Mouse (Mus musculus) intestine, embryonic 14.5 days (tissue): ENCODE measurements around the gene 1700047I17Rik2. TPM values are rescaled to one million over a fixed set of nuclear protein-coding genes. Genes with fewer than 3 reads are reported as not detected.
"Not testable (repeated sequence)": the region's sequence is repeated elsewhere in the genome, so short reads cannot be mapped to it uniquely, and the experiment has no call there.

Source experiments
- ATAC-seq: fragments of 200-750 bp; cut with Nextera tagmentation; replicated peaks from 2 replicates; pipeline ENCODE4 v1.8.0; 2017; ENCODE audit warnings: low read depth, moderate number of reproducible peaks, moderate TSS enrichment, moderate library complexity; ENCODE audit not compliant: low FRiP score, low TSS enrichment
- DNase-seq: peaks from one replicate; pipeline ENCODE4 v3.0.0-alpha.2; 2018; ENCODE audit warnings: low spot score
- H3K27ac ChIP-seq: fragments of 300-500 bp; sonication (generic); 2 replicates; pipeline ENCODE4 v1.5.1; 2014; ENCODE audit warnings: low read depth, mild to moderate bottlenecking, control low read depth
- H3K27me3 ChIP-seq: fragments of 300-500 bp; sonication (generic); replicated peaks from 2 replicates; pipeline ENCODE4 v1.6.1; 2014; ENCODE audit warnings: low read length, control low read depth; ENCODE audit not compliant: control insufficient read depth, insufficient read depth
- H3K36me3 ChIP-seq: fragments of 300-500 bp; sonication (generic); 2 replicates; pipeline ENCODE4 v1.6.1; 2014; ENCODE audit warnings: low read length, control low read depth; ENCODE audit not compliant: control insufficient read depth, insufficient read depth
- H3K4me1 ChIP-seq: fragments of 300-500 bp; sonication (generic); replicated peaks from 2 replicates; pipeline ENCODE4 v1.6.1; 2014; ENCODE audit warnings: low read length, control low read depth, mixed read lengths; ENCODE audit not compliant: control insufficient read depth, insufficient read depth
- H3K4me2 ChIP-seq: fragments of 300-500 bp; sonication (generic); 2 replicates; pipeline ENCODE4 v1.6.1; 2014; ENCODE audit warnings: low read length
- H3K4me3 ChIP-seq: fragments of 300-500 bp; sonication (generic); 2 replicates; pipeline ENCODE4 v1.5.1; 2014; ENCODE audit warnings: low read depth, low read length, control low read depth, mixed read lengths
- H3K9ac ChIP-seq: fragments of 300-500 bp; sonication (generic); 2 replicates; pipeline ENCODE4 v1.6.1; 2014; ENCODE audit warnings: mild to moderate bottlenecking, low read length
- H3K9me3 ChIP-seq: fragments of 300-500 bp; sonication (generic); 2 replicates; pipeline ENCODE4 v1.6.1; 2016; ENCODE audit warnings: low read length, control low read depth; ENCODE audit not compliant: control insufficient read depth
- WGBS: fragments of 180-500 bp; shearing (Covaris S2); extraction: QIAGEN DNeasy Blood & Tissue Kit; methylation state at CpG from one replicate; pipeline ENCODE4 v1.1.7; 2014; 5-methylcytosine and 5-hydroxymethylcytosine counted together
- polyA plus RNA-seq: library from polyadenylated mRNA; unstranded; fragments of >200 nt; fragmentation: Nextera tagmentation; extraction: Ambion mirVana; gene quantifications from 2 replicates; pipeline ENCODE4 v1.2.1, GENCODE M21; 2014

1700047I17Rik2 gene
- polyA plus RNA-seq, 1 experiment from 2014 or later: not detected

GRCm38 (mm10) chr12:55229626-55230519 lies 30.5 kb downstream of the 1700047I17Rik2 start, which contains the start of gene Srp54c:
Srp54c (plus strand) TSS chr12:55230168.
- not testable (repeated sequence) for H3K36me3 ChIP-seq, H3K4me2 ChIP-seq, DNase-seq, H3K9ac ChIP-seq, H3K9me3 ChIP-seq, H3K27ac ChIP-seq, H3K27me3 ChIP-seq, H3K4me1 ChIP-seq
- WGBS: no CpG with 5 or more reads among the region's 57 CpGs
- peak within 1 kb of the TSS; percentile 31 for H3K4me3 ChIP-seq
- ATAC-seq: peak; percentile 98

GRCm38 (mm10) chr12:55230520-55230861 lies 31.1 kb downstream of the 1700047I17Rik2 start:
- H3K4me2 ChIP-seq, DNase-seq, H3K9ac ChIP-seq, H3K4me1 ChIP-seq, H3K36me3 ChIP-seq, H3K9me3 ChIP-seq, H3K27ac ChIP-seq, H3K27me3 ChIP-seq: not testable (repeated sequence)
- 0% methylated on average over 10 of the region's 25 CpGs for WGBS
- H3K4me3 ChIP-seq: peak overlapping the region; percentile 31
- peak; percentile 50; the same call in 1 of the 2 replicates for ATAC-seq

- H3K4me2 ChIP-seq, H3K4me3 ChIP-seq, H3K4me1 ChIP-seq, H3K27ac ChIP-seq, H3K9ac ChIP-seq, H3K27me3 ChIP-seq, H3K36me3 ChIP-seq, H3K9me3 ChIP-seq, DNase-seq, ATAC-seq: not testable (repeated sequence)
- no CpG with 5 or more reads among the region's 8 CpGs for WGBS
These were observed 42.9 kb downstream of the 1700047I17Rik2 start for GRCm38 (mm10) chr12:55242243-55242642.

- DNase-seq, H3K9me3 ChIP-seq, H3K4me3 ChIP-seq, H3K27ac ChIP-seq, H3K4me2 ChIP-seq, H3K4me1 ChIP-seq, H3K27me3 ChIP-seq, H3K9ac ChIP-seq, ATAC-seq: not testable (repeated sequence)
- no CpG with 5 or more reads among the region's 8 CpGs for WGBS
- H3K36me3 ChIP-seq: peaks cover 17% of the 10 kb centered on the region; the same call in 1 of the 2 replicates
These were observed 62.6 kb downstream of the 1700047I17Rik2 start for GRCm38 (mm10) chr12:55261950-55262349.

- H3K27ac ChIP-seq, ATAC-seq, H3K4me3 ChIP-seq, H3K36me3 ChIP-seq, H3K27me3 ChIP-seq, H3K9ac ChIP-seq, H3K4me1 ChIP-seq, H3K9me3 ChIP-seq, DNase-seq, H3K4me2 ChIP-seq: not testable (repeated sequence)
- WGBS: no CpG with 5 or more reads among the region's 5 CpGs
These were observed 64.0 kb downstream of the 1700047I17Rik2 start for GRCm38 (mm10) chr12:55263385-55263784.

Other genes starting within 250 kb of the 1700047I17Rik2 start
- gene Gm20403, start 213.1 kb upstream of the 1700047I17Rik2 start, polyA plus RNA-seq: not detected in 2 replicates
- gene Baz1a, start 185.2 kb upstream of the 1700047I17Rik2 start, polyA plus RNA-seq: 26.5 and 28.9 TPM in 2 replicates
- 29.0 and 33.1 TPM in 2 replicates for gene 2700097O09Rik, start 119.5 kb upstream of the 1700047I17Rik2 start, polyA plus RNA-seq
- 150 and 163 TPM in 2 replicates for gene Srp54a, start 119.3 kb upstream of the 1700047I17Rik2 start, polyA plus RNA-seq
- gene Fam177a, start 75.1 kb upstream of the 1700047I17Rik2 start, polyA plus RNA-seq: 19.2 and 19.3 TPM in 2 replicates
- gene Srp54b, start 44.5 kb upstream of the 1700047I17Rik2 start, polyA plus RNA-seq: 51.8 and 58.2 TPM in 2 replicates
- 68.2 and 68.3 TPM in 2 replicates for gene Srp54c, start 30.6 kb downstream of the 1700047I17Rik2 start, polyA plus RNA-seq
- gene 1110008L16Rik, start 100.0 kb downstream of the 1700047I17Rik2 start, polyA plus RNA-seq: 23.0 and 25.9 TPM in 2 replicates
- 15.6 and 16.2 TPM in 2 replicates for gene Ppp2r3c, start 103.4 kb downstream of the 1700047I17Rik2 start, polyA plus RNA-seq
- 433 and 438 TPM in 2 replicates for gene Psma6, start 184.6 kb downstream of the 1700047I17Rik2 start, polyA plus RNA-seq